Mouse (Mus musculus): Measurements from ENCODE around the gene Vmn1r80.
"Not testable (repeated sequence)": the region's sequence is repeated elsewhere in the genome, so short reads cannot be mapped to it uniquely, and the experiment has no call there.

Vmn1r80 gene

GRCm38 (mm10) chr7:12188986-12189385 lies at the start of gene Vmn1r80:
Gene Vmn1r80, plus strand, starts transcription at chr7:12189286.
- peak; percentile 4 for DNase-seq (ENCODE audit: low read depth, low spot score)

GRCm38 (mm10) chr7:12149957-12150356 lies 39.1 kb upstream of the Vmn1r80 start, which contains the start of gene Vmn1r78:
Gene Vmn1r78, plus strand, starts transcription at chr7:12150257.
- DNase-seq (ENCODE audit: low read depth, low spot score): no peak

GRCm38 (mm10) chr7:12156463-12156862 lies 32.6 kb upstream of the Vmn1r80 start:
- not testable (repeated sequence) for DNase-seq (ENCODE audit: low read depth, low spot score)

- DNase-seq (ENCODE audit: low read depth, low spot score): not testable (repeated sequence)
These were observed 18.1 kb upstream of the Vmn1r80 start, which contains the start of gene Vmn1r79 for GRCm38 (mm10) chr7:12170979-12171378. Gene Vmn1r79, plus strand, starts transcription at chr7:12171279.

- DNase-seq (ENCODE audit: low read depth, low spot score): not testable (repeated sequence)
These were observed 16.2 kb upstream of the Vmn1r80 start for GRCm38 (mm10) chr7:12172926-12173325.

GRCm38 (mm10) chr7:12204141-12204540 lies 15.1 kb downstream of the Vmn1r80 start:
- no peak for DNase-seq (ENCODE audit: low read depth, low spot score)

All from WW6 (cell line).